36 mouse cellular contexts compared by ENCODE assay signal in the genomic region with DNA sequence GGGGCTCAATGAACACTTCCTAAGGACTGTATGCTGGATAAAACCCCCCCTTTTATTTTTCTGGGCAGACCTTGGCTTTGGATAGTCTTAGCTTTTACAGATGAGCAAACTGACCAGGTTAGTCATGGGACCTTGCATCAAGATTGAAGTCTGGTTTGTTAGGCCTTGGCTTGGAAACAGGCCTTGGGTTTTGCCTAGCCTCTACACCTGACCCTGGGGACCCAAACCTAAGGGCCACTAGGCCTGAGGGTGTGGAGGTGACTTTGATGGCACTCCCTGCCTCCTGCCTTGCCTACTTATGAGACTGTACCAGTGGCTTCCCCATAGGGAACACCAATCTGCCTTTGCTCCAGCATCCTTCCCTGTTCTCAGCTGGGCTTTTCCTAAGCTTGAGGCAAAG. TPM values are rescaled to one million over a fixed set of nuclear protein-coding genes. Genes with fewer than 3 reads are reported as not detected.
"Had no signal": no experiment of that assay in that cellular context is flagged by ENCODE, and none has a peak within 500 bp of the region (broad histone marks: within the 10 kb centered on the region; RNA-seq: fewer than 3 reads in every experiment).

No protein-coding gene starts in this region.

- H3K4me2 ChIP-seq: limb, embryonic 12.5 days; limb, embryonic 13.5 days; limb, embryonic 15.5 days; liver, embryonic 11.5 days; liver, embryonic 12.5 days; liver, embryonic 13.5 days; liver, embryonic 15.5 days; lung, embryonic 14.5 days; lung, embryonic 15.5 days; midbrain, embryonic 12.5 days; midbrain, embryonic 15.5 days had no signal

- DNase-seq: left cerebral cortex, postnatal 4 days; liver; liver, embryonic 13.5 days; liver, postnatal 0 days; lung, adult 18-20 months; lung, adult 2 months; lung, embryonic 14.5 days; lung, postnatal 10 days; lung, postnatal 14 days; lung, postnatal 36 days; lung, postnatal 4 days; midbrain, embryonic 14.5 days had no signal

- H3K4me1 ChIP-seq: limb, embryonic 12.5 days; midbrain, embryonic 12.5 days; midbrain, embryonic 15.5 days had no signal

- H3K4me3 ChIP-seq: left cerebral cortex, adult 2 months; limb, embryonic 10.5 days; limb, embryonic 12.5 days; limb, embryonic 13.5 days; limb, embryonic 15.5 days; liver, embryonic 12.5 days; liver, embryonic 13.5 days; liver, embryonic 15.5 days; lung, embryonic 15.5 days; megakaryocyte, embryonic 14.5 days; midbrain, embryonic 10.5 days; midbrain, embryonic 12.5 days; midbrain, embryonic 15.5 days; myocyte had no signal

- H3K27ac ChIP-seq: left cerebral cortex, adult 2 months; limb, embryonic 10.5 days; limb, embryonic 12.5 days; limb, embryonic 13.5 days; limb, embryonic 15.5 days; liver, embryonic 12.5 days; liver, embryonic 13.5 days; liver, embryonic 14.5 days; liver, embryonic 15.5 days; lung, embryonic 15.5 days; macrophage; midbrain, embryonic 10.5 days; midbrain, embryonic 12.5 days; midbrain, embryonic 15.5 days had no signal

- H3K9me3 ChIP-seq: limb, embryonic 10.5 days; limb, embryonic 12.5 days; limb, embryonic 13.5 days; limb, embryonic 15.5 days; liver, embryonic 12.5 days; liver, embryonic 13.5 days; liver, embryonic 15.5 days; lung, embryonic 15.5 days; megakaryocyte, embryonic 14.5 days; midbrain, embryonic 10.5 days; midbrain, embryonic 12.5 days; midbrain, embryonic 15.5 days had no signal

- H3K27me3 ChIP-seq: limb, embryonic 12.5 days; limb, embryonic 13.5 days; limb, embryonic 15.5 days; liver, embryonic 12.5 days; liver, embryonic 13.5 days; liver, embryonic 15.5 days; lung, embryonic 15.5 days; midbrain, embryonic 12.5 days; midbrain, embryonic 15.5 days had no signal

- H3K9ac ChIP-seq: limb, embryonic 13.5 days; limb, embryonic 15.5 days; liver, embryonic 12.5 days; liver, embryonic 13.5 days; liver, embryonic 14.5 days; liver, embryonic 15.5 days; liver, postnatal 0 days; lung, embryonic 14.5 days; lung, embryonic 15.5 days; midbrain, embryonic 12.5 days; midbrain, embryonic 15.5 days had no signal

- H3K36me3 ChIP-seq: limb, embryonic 10.5 days; limb, embryonic 12.5 days; limb, embryonic 13.5 days; limb, embryonic 15.5 days; liver, embryonic 12.5 days; liver, embryonic 13.5 days; liver, embryonic 15.5 days; lung, embryonic 15.5 days; midbrain, embryonic 10.5 days; midbrain, embryonic 12.5 days; midbrain, embryonic 15.5 days had no signal

- ATAC-seq: liver, embryonic 12.5 days; liver, postnatal 0 days; lung, postnatal 0 days; midbrain, embryonic 15.5 days; midbrain, embryonic 16.5 days had no signal

RNA-seq across cellular contexts. Expression of a gene that starts 38.5 kb away (rescaled TPM):
- total RNA-seq: left cerebral cortex, postnatal 10 days; left cerebral cortex, postnatal 4 days; megakaryocyte-erythroid progenitor cell, adult 5-6 weeks; midbrain, postnatal 0 days; monocyte, adult 5-6 weeks had no signal
- polyA plus RNA-seq: limb, embryonic 10.5 days; limb, embryonic 11.5 days; limb, embryonic 12.5 days; liver, embryonic 11.5 days; liver, embryonic 12.5 days; liver, embryonic 13.5 days; lung, embryonic 14.5 days; macrophage; midbrain, embryonic 10.5 days; midbrain, embryonic 12.5 days; midbrain, embryonic 14.5 days; midbrain, embryonic 15.5 days; midbrain, embryonic 16.5 days; midbrain, postnatal 0 days; neural tube, embryonic 11.5 days had no signal
